Mouse (Mus musculus) stomach, embryonic 14.5 days (tissue): Measurements from ENCODE around the gene Sec24a. TPM values are rescaled to one million over a fixed set of nuclear protein-coding genes. Genes with fewer than 3 reads are reported as not detected.

Source experiments
- ATAC-seq: fragments of 200-750 bp; cut with Nextera tagmentation; 2 replicates; pipeline ENCODE4 v1.8.0; 2017; ENCODE audit warnings: low read depth, moderate TSS enrichment; ENCODE audit not compliant: insufficient number of reproducible peaks, insufficient read depth, low FRiP score
- H3K27ac ChIP-seq: fragments of 300-500 bp; sonication (generic); 2 replicates; pipeline ENCODE4 v1.5.1; 2014; ENCODE audit warnings: mild to moderate bottlenecking, low read length, moderate library complexity, mixed read lengths
- H3K27me3 ChIP-seq: fragments of 300-500 bp; sonication (generic); 2 replicates; pipeline ENCODE4 v1.6.1; 2014; ENCODE audit warnings: low read length, control low read depth, mixed read lengths; ENCODE audit not compliant: control insufficient read depth, insufficient read depth
- H3K36me3 ChIP-seq: fragments of 300-500 bp; sonication (generic); 2 replicates; pipeline ENCODE4 v1.6.1; 2014; ENCODE audit warnings: mild to moderate bottlenecking, control low read depth, low read length, moderate library complexity, mixed read lengths; ENCODE audit not compliant: control insufficient read depth, insufficient read depth
- H3K4me1 ChIP-seq: fragments of 300-500 bp; sonication (generic); 2 replicates; pipeline ENCODE4 v1.6.1; 2014; ENCODE audit warnings: low read length, control low read depth, mixed read lengths; ENCODE audit not compliant: control insufficient read depth, insufficient read depth
- H3K4me2 ChIP-seq: fragments of 300-500 bp; sonication (generic); replicated peaks from 2 replicates; pipeline ENCODE4 v1.6.1; 2014; ENCODE audit warnings: low read depth, low read length, control low read depth
- H3K4me3 ChIP-seq: fragments of 300-500 bp; sonication (generic); 2 replicates; pipeline ENCODE4 v1.5.1; 2014; ENCODE audit warnings: low read depth, low read length, control low read depth
- H3K9ac ChIP-seq: fragments of 300-500 bp; sonication (generic); replicated peaks from 2 replicates; pipeline ENCODE4 v1.6.1; 2014; ENCODE audit warnings: low read depth, mild to moderate bottlenecking, control low read depth, low read length, moderate library complexity, mixed read lengths
- H3K9me3 ChIP-seq: fragments of 300-500 bp; sonication (generic); 2 replicates; pipeline ENCODE4 v1.6.1; 2016; ENCODE audit warnings: low read depth, low read length, control low read depth; ENCODE audit not compliant: control insufficient read depth
- WGBS: fragments of 180-500 bp; shearing (Covaris S2); extraction: QIAGEN DNeasy Blood & Tissue Kit; methylation state at CpG from one replicate; pipeline ENCODE4 v1.1.7; 2014; 5-methylcytosine and 5-hydroxymethylcytosine counted together
- polyA plus RNA-seq: library from polyadenylated mRNA; unstranded; fragments of >200 nt; fragmentation: Nextera tagmentation; extraction: Ambion mirVana; gene quantifications from 2 replicates; pipeline ENCODE4 v1.2.1, GENCODE M21; 2014

The Sec24a gene
- polyA plus RNA-seq, 1 experiment from 2014 or later: 19.7 TPM

GRCm38 (mm10) chr11:51646245-51646644 lies 117.2 kb downstream of the Sec24a start:
- no peak for ATAC-seq
- Histone ChIP-seq H3K9ac (no peak overlapping the region), H3K27me3 (no peaks in the 10 kb centered on the region), H3K27ac (peak overlapping the region; percentile 39; the same call in 1 of the 2 replicates), H3K36me3 (no peaks in the 10 kb centered on the region; the same call in 1 of the 2 replicates), H3K9me3 (no peaks in the 10 kb centered on the region), H3K4me1 (peaks cover 14% of the 10 kb centered on the region), H3K4me2 (no peak overlapping the region), H3K4me3 (no peak overlapping the region)
- WGBS: 75% methylated on average over 7 of the region's 7 CpGs

DNA sequence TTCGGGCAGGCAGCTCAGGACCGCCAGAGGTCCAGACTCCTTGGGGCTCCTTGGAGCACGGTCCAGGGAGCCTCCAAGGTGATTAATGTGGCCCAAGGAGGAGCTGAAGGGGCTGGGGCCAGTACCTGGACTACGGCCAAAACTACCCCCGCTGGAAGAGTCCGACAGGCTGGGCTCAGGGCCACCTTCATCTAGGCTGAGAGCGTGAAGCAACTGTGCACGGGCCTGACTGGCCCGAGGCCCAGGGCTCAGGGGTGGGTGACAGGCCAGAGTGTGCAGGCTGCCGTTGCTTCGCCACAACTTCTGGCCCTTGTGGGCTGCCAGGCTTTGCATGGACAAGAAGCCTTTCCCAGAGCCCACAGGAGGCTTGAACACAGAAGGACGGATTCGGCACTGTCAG lies 118.1 kb downstream of the Sec24a start:
- Histone ChIP-seq H3K27ac (no peak overlapping the region; the same call in 1 of the 2 replicates), H3K4me3 (no peak overlapping the region), H3K4me1 (peaks cover 14% of the 10 kb centered on the region), H3K36me3 (no peaks in the 10 kb centered on the region; the same call in 1 of the 2 replicates), H3K9me3 (no peaks in the 10 kb centered on the region), H3K27me3 (no peaks in the 10 kb centered on the region), H3K9ac (0 out of 2 replicates have a peak overlapping the region, but pooled peaks have one; percentile 3), H3K4me2 (no peak overlapping the region)
- no peak for ATAC-seq
- 67% methylated on average over 13 of the region's 13 CpGs for WGBS

DNA sequence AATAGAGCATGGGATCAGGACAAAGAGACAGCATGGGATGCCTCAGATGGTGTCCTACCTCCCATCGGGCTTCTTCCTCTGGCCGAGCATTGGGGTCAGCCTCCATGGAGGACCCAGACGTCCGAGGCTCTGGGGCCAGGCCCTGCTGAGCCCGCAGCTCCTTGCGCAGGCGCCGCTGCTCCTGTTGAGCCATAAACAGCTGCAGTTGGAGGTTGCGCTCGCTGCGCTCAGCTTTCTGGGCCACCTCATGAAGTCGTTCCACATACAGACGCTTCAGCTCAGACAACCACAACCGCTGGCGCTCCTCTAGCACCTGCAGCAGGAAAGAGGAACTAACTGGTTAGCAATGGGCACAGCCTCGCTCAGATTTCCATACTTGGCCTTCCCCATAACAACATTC lies 119.2 kb downstream of the Sec24a start:
- no peak for ATAC-seq
- H3K27ac ChIP-seq: no peak overlapping the region
- H3K4me3 ChIP-seq: no peak overlapping the region
- H3K36me3 ChIP-seq: no peaks in the 10 kb centered on the region; the same call in 1 of the 2 replicates
- H3K27me3 ChIP-seq: no peaks in the 10 kb centered on the region
- no peaks in the 10 kb centered on the region for H3K9me3 ChIP-seq
- WGBS: 89% methylated on average over 16 of the region's 16 CpGs
- H3K4me2 ChIP-seq: no peak overlapping the region
- H3K9ac ChIP-seq: no peak overlapping the region
- peaks cover 10% of the 10 kb centered on the region for H3K4me1 ChIP-seq

DNA sequence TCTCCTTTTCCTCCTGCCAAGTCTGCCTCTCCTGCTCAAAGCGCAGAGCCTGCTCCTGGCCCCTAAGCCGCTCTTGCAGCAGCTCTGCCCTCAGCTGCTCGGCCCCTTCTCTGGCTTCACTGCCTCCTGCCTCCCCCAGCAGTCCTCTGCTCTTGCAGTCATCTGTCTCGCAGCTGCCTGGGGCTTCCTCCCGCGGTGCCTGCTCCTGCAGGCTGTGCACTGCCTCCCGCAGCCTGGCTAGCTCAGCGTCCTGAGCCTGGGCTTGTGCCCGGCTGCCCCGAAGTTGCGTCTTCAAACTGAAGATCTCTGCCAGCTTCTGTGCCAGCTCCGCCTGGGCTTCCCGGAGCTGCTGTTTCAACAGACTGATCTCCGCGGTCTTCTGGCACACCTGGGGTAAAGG lies 119.7 kb downstream of the Sec24a start:
- WGBS: 51% methylated on average over 15 of the region's 15 CpGs
- Histone ChIP-seq H3K4me3 (no peak overlapping the region), H3K9me3 (no peaks in the 10 kb centered on the region), H3K27me3 (no peaks in the 10 kb centered on the region), H3K36me3 (no peaks in the 10 kb centered on the region; the same call in 1 of the 2 replicates), H3K4me1 (peaks cover 7% of the 10 kb centered on the region), H3K9ac (no peak overlapping the region), H3K27ac (no peak overlapping the region), H3K4me2 (no peak overlapping the region)
- ATAC-seq: no peak

GRCm38 (mm10) chr11:51643202-51643601 lies 120.2 kb downstream of the Sec24a start:
- no peak overlapping the region for H3K9ac ChIP-seq
- no peak overlapping the region for H3K4me2 ChIP-seq
- no peak overlapping the region for H3K4me3 ChIP-seq
- H3K9me3 ChIP-seq: no peaks in the 10 kb centered on the region
- peaks cover 2% of the 10 kb centered on the region for H3K4me1 ChIP-seq
- H3K27ac ChIP-seq: no peak overlapping the region
- no peaks in the 10 kb centered on the region for H3K27me3 ChIP-seq
- no peaks in the 10 kb centered on the region; the same call in 1 of the 2 replicates for H3K36me3 ChIP-seq
- ATAC-seq: no peak
- 68% methylated on average over 9 of the region's 9 CpGs for WGBS

Other genes with a start within 250 kb of the Sec24a start
- gene Phykpl, start 178.9 kb downstream of the Sec24a start, polyA plus RNA-seq: 19.0 and 21.8 TPM in 2 replicates
- 474 and 532 TPM in 2 replicates for gene Hnrnpab, start 156.8 kb downstream of the Sec24a start, polyA plus RNA-seq
- gene Nhp2, start 143.9 kb downstream of the Sec24a start, polyA plus RNA-seq: 159 and 174 TPM in 2 replicates
- 42.6 and 47.8 TPM in 2 replicates for gene Rmnd5b, start 127.7 kb downstream of the Sec24a start, polyA plus RNA-seq
- gene N4bp3, start 112.8 kb downstream of the Sec24a start, polyA plus RNA-seq: 12.7 and 13.4 TPM in 2 replicates
- gene D930048N14Rik, start 112.7 kb downstream of the Sec24a start, polyA plus RNA-seq: 5.2 and 6.3 TPM in 2 replicates
- 78.1 and 89.0 TPM in 2 replicates for gene 0610009B22Rik, start 74.8 kb downstream of the Sec24a start, polyA plus RNA-seq
- gene Sar1b, start 53 bp upstream of the Sec24a start, polyA plus RNA-seq: 109 and 111 TPM in 2 replicates
- gene Jade2, start 94.0 kb upstream of the Sec24a start, polyA plus RNA-seq: 1.5 and 1.8 TPM in 2 replicates
- gene Cdkn2aipnl, start 204.0 kb upstream of the Sec24a start, polyA plus RNA-seq: 86.8 and 96.2 TPM in 2 replicates
- gene Ube2b, start 237.1 kb upstream of the Sec24a start, polyA plus RNA-seq: 152 and 155 TPM in 2 replicates
- gene Cdkl3, start 240.6 kb upstream of the Sec24a start, polyA plus RNA-seq: 9.3 TPM in 2 replicates